Mouse (Mus musculus) testis, adult 2 months (tissue): Measurements from ENCODE around the gene Grid1.

Source experiments
- CTCF ChIP-seq: fragments of 200-500 bp; IDR thresholded peaks from 2 replicates; pipeline ENCODE4 v1.5.1; 2012; ENCODE audit warnings: low read depth, mild to moderate bottlenecking, inconsistent platforms, low read length, moderate library complexity; ENCODE audit not compliant: control insufficient read depth, insufficient read depth, insufficient replicate concordance
- POLR2A ChIP-seq: fragments of 200-500 bp; IDR thresholded peaks from 2 replicates; pipeline ENCODE4 v1.6.1; 2012; ENCODE audit warnings: low read depth, mild to moderate bottlenecking, inconsistent platforms, low read length, moderate library complexity; ENCODE audit not compliant: control insufficient read depth

DNA sequence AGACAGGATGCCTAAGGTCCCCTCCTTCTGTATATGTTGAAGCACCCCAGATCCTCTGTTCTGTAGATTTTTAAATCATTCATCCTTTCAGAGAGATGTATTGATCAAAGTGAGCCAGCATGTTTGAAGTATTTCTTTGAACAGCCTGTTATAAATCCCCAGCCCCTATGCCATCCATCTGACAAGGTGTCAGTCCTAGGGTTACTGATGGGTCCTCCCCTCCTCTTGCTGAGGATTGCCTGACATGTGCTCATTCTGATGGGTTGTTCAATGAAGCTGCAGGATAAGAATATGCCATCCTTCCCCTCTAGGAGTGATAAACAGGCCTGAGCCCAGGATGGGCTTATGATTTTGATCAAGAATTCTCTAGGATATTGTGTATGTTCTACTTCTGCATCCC, 411.5 kb downstream of the Grid1 start:
- TF ChIP-seq CTCF (no peak), POLR2A (no peak)
